Mouse (Mus musculus) ES-Bruce4 (cell line): ENCODE data around the gene Nemp1. TPM values are rescaled to one million over a fixed set of nuclear protein-coding genes. Genes with fewer than 3 reads are reported as not detected.
"Not testable (repeated sequence)": the region's sequence is repeated elsewhere in the genome, so short reads cannot be mapped to it uniquely, and the experiment has no call there.

Experiments used
- H3K27ac ChIP-seq: 2 replicates; pipeline ENCODE4 v1.5.1; 2012; ENCODE audit warnings: low read length, inconsistent platforms; ENCODE audit not compliant: insufficient read depth
- H3K27me3 ChIP-seq: 2 replicates; pipeline ENCODE4 v1.6.1; 2012; ENCODE audit warnings: mild to moderate bottlenecking, low read length, inconsistent platforms; ENCODE audit not compliant: control insufficient read depth, poor library complexity, insufficient read depth, severe bottlenecking
- H3K36me3 ChIP-seq: 2 replicates; pipeline ENCODE4 v1.6.1; 2012; ENCODE audit warnings: inconsistent platforms, mild to moderate bottlenecking, low read length, moderate library complexity; ENCODE audit not compliant: control insufficient read depth, poor library complexity, insufficient read depth, severe bottlenecking
- H3K4me1 ChIP-seq: one replicate; pipeline ENCODE4 v1.8.1; 2011; ENCODE audit warnings: low read length; ENCODE audit not compliant: control insufficient read depth, insufficient read depth
- H3K4me3 ChIP-seq: 2 replicates; pipeline ENCODE4 v1.5.1; 2011; ENCODE audit warnings: low read depth, mild to moderate bottlenecking, low read length
- H3K9ac ChIP-seq: 2 replicates; pipeline ENCODE4 v1.6.1; 2012; ENCODE audit warnings: low read depth, mild to moderate bottlenecking, inconsistent platforms; ENCODE audit not compliant: poor library complexity, severe bottlenecking
- H3K9me3 ChIP-seq: replicated peaks from 2 replicates; pipeline ENCODE4 v1.6.1; 2012; ENCODE audit warnings: mild to moderate bottlenecking, low read length, inconsistent platforms; ENCODE audit not compliant: control insufficient read depth, poor library complexity, insufficient read depth, severe bottlenecking
- CTCF ChIP-seq: IDR thresholded peaks from one replicate; pipeline ENCODE4 v1.8.1; 2011; ENCODE audit warnings: low read depth, low read length
- EP300 ChIP-seq: IDR thresholded peaks from 2 replicates; pipeline ENCODE4 v1.6.1; 2011; ENCODE audit warnings: low read depth, low read length; ENCODE audit not compliant: insufficient read depth
- POLR2A ChIP-seq: IDR thresholded peaks from one replicate; pipeline ENCODE4 v1.8.1; 2011; ENCODE audit warnings: low read length; ENCODE audit not compliant: insufficient read depth
- polyA plus RNA-seq: library from polyadenylated mRNA; stranded (reverse); fragments of >200 nt; gene quantifications from 2 replicates; pipeline ENCODE4 v1.2.4, GENCODE M21; 2011; ENCODE audit warnings: low read depth; ENCODE audit not compliant: missing spikeins, insufficient read depth, insufficient read length

Gene Nemp1
- polyA plus RNA-seq, 1 experiment, result 22.0 TPM

- peak within 1 kb of the TSS; percentile 5; the same call in 1 of the 2 replicates for H3K27ac ChIP-seq
Measured at GRCm38 (mm10) chr10:127642772-127643552, 23.7 kb upstream of the Nemp1 start, which contains the start of gene Stat6. Gene Stat6 (plus strand): TSS chr10:127642986.

GRCm38 (mm10) chr10:127643553-127644238 lies 23.0 kb upstream of the Nemp1 start:
- peak overlapping the region; percentile 72 for H3K9ac ChIP-seq
- H3K27ac ChIP-seq, result no peak overlapping the region
- no peak for TF ChIP-seq EP300
- no peak for TF ChIP-seq CTCF
- TF ChIP-seq POLR2A, result no peak
- H3K4me3 ChIP-seq, result peak overlapping the region; percentile 81
- H3K4me1 ChIP-seq, result peaks cover 3% of the 10 kb centered on the region
- no peaks in the 10 kb centered on the region for H3K27me3 ChIP-seq
- no peaks in the 10 kb centered on the region for H3K9me3 ChIP-seq
- no peaks in the 10 kb centered on the region for H3K36me3 ChIP-seq

More at GRCm38 (mm10) chr10:127642772-127643552, 23.7 kb upstream of the Nemp1 start, which contains the start of gene Stat6:
- Histone ChIP-seq H3K27me3 (no peaks in the 10 kb centered on the region), H3K9ac (peak within 1 kb of the TSS; percentile 72), H3K4me1 (peaks cover 3% of the 10 kb centered on the region), H3K36me3 (no peaks in the 10 kb centered on the region), H3K4me3 (peak within 1 kb of the TSS; percentile 81), H3K9me3 (no peaks in the 10 kb centered on the region)
- TF ChIP-seq POLR2A (no peak), CTCF (no peak), EP300 (no peak)

- H3K9ac ChIP-seq, result no peak overlapping the region
- TF ChIP-seq CTCF, result no peak
- no peak for TF ChIP-seq EP300
- no peak for TF ChIP-seq POLR2A
- H3K9me3 ChIP-seq, result no peaks in the 10 kb centered on the region
- no peaks in the 10 kb centered on the region for H3K36me3 ChIP-seq
- H3K4me3 ChIP-seq, result no peak overlapping the region
- H3K27me3 ChIP-seq, result no peaks in the 10 kb centered on the region
- peaks cover 3% of the 10 kb centered on the region for H3K4me1 ChIP-seq
- no peak overlapping the region for H3K27ac ChIP-seq
Measured at GRCm38 (mm10) chr10:127645791-127646190, 20.9 kb upstream of the Nemp1 start.

- Histone ChIP-seq H3K9me3 (no peaks in the 10 kb centered on the region), H3K9ac (peak overlapping the region; percentile 45), H3K36me3 (no peaks in the 10 kb centered on the region), H3K27me3 (no peaks in the 10 kb centered on the region), H3K4me3 (peak overlapping the region; percentile 71), H3K4me1 (no peaks in the 10 kb centered on the region), H3K27ac (no peak overlapping the region)
- peak; percentile 33 for TF ChIP-seq POLR2A
- no peak for TF ChIP-seq EP300
- TF ChIP-seq CTCF, result no peak
Measured at GRCm38 (mm10) chr10:127652906-127653638, 13.6 kb upstream of the Nemp1 start.

GRCm38 (mm10) chr10:127654970-127655579 lies 11.6 kb upstream of the Nemp1 start:
- Histone ChIP-seq H3K9ac (no peak overlapping the region), H3K9me3 (no peaks in the 10 kb centered on the region), H3K4me3 (no peak overlapping the region), H3K36me3 (peaks cover 5% of the 10 kb centered on the region), H3K4me1 (peaks cover 2% of the 10 kb centered on the region), H3K27ac (no peak overlapping the region), H3K27me3 (no peaks in the 10 kb centered on the region)
- no peak for TF ChIP-seq POLR2A
- TF ChIP-seq CTCF, result no peak
- no peak for TF ChIP-seq EP300

GRCm38 (mm10) chr10:127657617-127658016 lies 9.1 kb upstream of the Nemp1 start:
- Histone ChIP-seq H3K4me3 (peak overlapping the region; percentile 89), H3K9ac (peak overlapping the region; percentile 68; the same call in 1 of the 2 replicates)
- not testable (repeated sequence) for H3K9me3 ChIP-seq, H3K36me3 ChIP-seq, H3K4me1 ChIP-seq, H3K27ac ChIP-seq, H3K27me3 ChIP-seq
